Mouse (Mus musculus): ENCODE results near the gene Ggct. TPM values are rescaled to one million over a fixed set of nuclear protein-coding genes. Genes with fewer than 3 reads are reported as not detected.
A peak's percentile ranks its signal among the peaks of the same experiment; 100 is the strongest.

Ggct gene
- polyA plus RNA-seq, 1 experiment from 2014 or later, result 10.6 TPM

- H3K36me3 ChIP-seq, result no peaks in the 10 kb centered on the region
- H3K4me2 ChIP-seq, result peak overlapping the region; percentile 86
- H3K9me3 ChIP-seq, result no peaks in the 10 kb centered on the region
- no peak overlapping the region for H3K27ac ChIP-seq
- H3K4me1 ChIP-seq (replicated peaks), result 0 out of 2 replicates have a peak, but pooled peaks cover 6% of the 10 kb centered on the region
- ATAC-seq (ENCODE audit: insufficient number of reproducible peaks, insufficient read depth, low FRiP score, low TSS enrichment, low read depth), result no peak
- peak overlapping the region; percentile 54 for H3K4me3 ChIP-seq (replicated peaks)
- H3K27me3 ChIP-seq, result no peaks in the 10 kb centered on the region
- 6% methylated on average over 7 of the region's 7 CpGs for WGBS
- peak overlapping the region; percentile 56 for H3K9ac ChIP-seq (replicated peaks)
Measured at GRCm38 (mm10) chr6:54992141-54992540, 609 bp downstream of the Ggct start.

- Histone ChIP-seq H3K4me2 (no peak overlapping the region), H3K27ac (no peak overlapping the region), H3K9me3 (no peaks in the 10 kb centered on the region), H3K9ac (replicated peaks) (no peak overlapping the region), H3K4me3 (replicated peaks) (no peak overlapping the region), H3K36me3 (no peaks in the 10 kb centered on the region), H3K27me3 (no peaks in the 10 kb centered on the region), H3K4me1 (replicated peaks) (0 out of 2 replicates have a peak, but pooled peaks cover 6% of the 10 kb centered on the region)
- ATAC-seq (ENCODE audit: insufficient number of reproducible peaks, insufficient read depth, low FRiP score, low TSS enrichment, low read depth), result no peak
- WGBS, result 91% methylated on average over 2 of the region's 2 CpGs
Measured at GRCm38 (mm10) chr6:54991189-54991588, 1.6 kb downstream of the Ggct start.

- Histone ChIP-seq H3K9ac (replicated peaks) (no peak overlapping the region), H3K27me3 (no peaks in the 10 kb centered on the region)
- WGBS, result 89% methylated on average over 6 of the region's 6 CpGs
Measured at GRCm38 (mm10) chr6:54988141-54988540, 4.6 kb downstream of the Ggct start.

GRCm38 (mm10) chr6:54984096-54984495, 8.7 kb downstream of the Ggct start:
- Histone ChIP-seq H3K4me2 (no peak overlapping the region), H3K9me3 (no peaks in the 10 kb centered on the region), H3K27me3 (no peaks in the 10 kb centered on the region), H3K27ac (no peak overlapping the region), H3K36me3 (no peaks in the 10 kb centered on the region), H3K4me1 (replicated peaks) (no peaks in the 10 kb centered on the region), H3K4me3 (replicated peaks) (no peak overlapping the region), H3K9ac (replicated peaks) (no peak overlapping the region)
- WGBS, result 95% methylated on average over 8 of the region's 8 CpGs
- ATAC-seq (ENCODE audit: insufficient number of reproducible peaks, insufficient read depth, low FRiP score, low TSS enrichment, low read depth), result no peak

More at GRCm38 (mm10) chr6:54988141-54988540, 4.6 kb downstream of the Ggct start:
- no peak overlapping the region for H3K27ac ChIP-seq
- H3K4me1 ChIP-seq (replicated peaks), result 0 out of 2 replicates have a peak, but pooled peaks cover 6% of the 10 kb centered on the region
- no peak for ATAC-seq (ENCODE audit: insufficient number of reproducible peaks, insufficient read depth, low FRiP score, low TSS enrichment, low read depth)
- H3K9me3 ChIP-seq, result no peaks in the 10 kb centered on the region
- no peak overlapping the region for H3K4me3 ChIP-seq (replicated peaks)
- H3K36me3 ChIP-seq, result no peaks in the 10 kb centered on the region
- H3K4me2 ChIP-seq, result no peak overlapping the region

GRCm38 (mm10) chr6:54983526-54984050, 9.2 kb downstream of the Ggct start:
- no peaks in the 10 kb centered on the region for H3K9me3 ChIP-seq

GRCm38 (mm10) chr6:54979426-54979825, 13.3 kb downstream of the Ggct start:
- WGBS, result 94% methylated on average over 6 of the region's 6 CpGs
- no peak overlapping the region for H3K27ac ChIP-seq
- no peak overlapping the region for H3K4me2 ChIP-seq
- ATAC-seq (ENCODE audit: insufficient number of reproducible peaks, insufficient read depth, low FRiP score, low TSS enrichment, low read depth), result no peak
- H3K4me3 ChIP-seq (replicated peaks), result no peak overlapping the region
- H3K9ac ChIP-seq (replicated peaks), result no peak overlapping the region
- no peaks in the 10 kb centered on the region for H3K9me3 ChIP-seq
- no peaks in the 10 kb centered on the region for H3K36me3 ChIP-seq
- 0 out of 2 replicates have a peak, but pooled peaks cover 6% of the 10 kb centered on the region for H3K27me3 ChIP-seq
- no peaks in the 10 kb centered on the region for H3K4me1 ChIP-seq (replicated peaks)

More at GRCm38 (mm10) chr6:54983526-54984050, 9.2 kb downstream of the Ggct start:
- no peak for ATAC-seq (ENCODE audit: insufficient number of reproducible peaks, insufficient read depth, low FRiP score, low TSS enrichment, low read depth)
- Histone ChIP-seq H3K36me3 (no peaks in the 10 kb centered on the region), H3K27me3 (no peaks in the 10 kb centered on the region), H3K4me2 (no peak overlapping the region), H3K9ac (replicated peaks) (no peak overlapping the region), H3K4me1 (replicated peaks) (no peaks in the 10 kb centered on the region), H3K4me3 (replicated peaks) (no peak overlapping the region), H3K27ac (no peak overlapping the region)
- WGBS, result 93% methylated on average over 4 of the region's 4 CpGs

GRCm38 (mm10) chr6:54975616-54976015, 17.1 kb downstream of the Ggct start:
- H3K27ac ChIP-seq, result no peak overlapping the region
- H3K4me3 ChIP-seq (replicated peaks), result no peak overlapping the region
- no peak for ATAC-seq (ENCODE audit: insufficient number of reproducible peaks, insufficient read depth, low FRiP score, low TSS enrichment, low read depth)
- no peak overlapping the region for H3K4me2 ChIP-seq
- no peaks in the 10 kb centered on the region for H3K36me3 ChIP-seq
- H3K27me3 ChIP-seq, result peaks cover 25% of the 10 kb centered on the region
- no peaks in the 10 kb centered on the region for H3K9me3 ChIP-seq
- H3K9ac ChIP-seq (replicated peaks), result no peak overlapping the region
- H3K4me1 ChIP-seq (replicated peaks), result peaks cover 7% of the 10 kb centered on the region; the same call in 1 of the 2 replicates
- WGBS, result 71% methylated on average over 1 of the region's 1 CpGs

GRCm38 (mm10) chr6:54974501-54974900, 18.2 kb downstream of the Ggct start:
- H3K4me3 ChIP-seq (replicated peaks), result no peak overlapping the region
- H3K4me2 ChIP-seq, result no peak overlapping the region
- H3K4me1 ChIP-seq (replicated peaks), result peaks cover 7% of the 10 kb centered on the region; the same call in 1 of the 2 replicates
- no peak overlapping the region for H3K27ac ChIP-seq
- no peaks in the 10 kb centered on the region for H3K9me3 ChIP-seq
- peaks cover 25% of the 10 kb centered on the region for H3K27me3 ChIP-seq
- WGBS, result 69% methylated on average over 5 of the region's 5 CpGs
- H3K36me3 ChIP-seq, result no peaks in the 10 kb centered on the region
- 0 out of 2 replicates have a peak, but pooled peaks have one; percentile 40 for ATAC-seq (ENCODE audit: insufficient number of reproducible peaks, insufficient read depth, low FRiP score, low TSS enrichment, low read depth)
- no peak overlapping the region for H3K9ac ChIP-seq (replicated peaks)

- Histone ChIP-seq H3K4me1 (replicated peaks) (peaks cover 10% of the 10 kb centered on the region), H3K36me3 (no peaks in the 10 kb centered on the region), H3K27ac (no peak overlapping the region), H3K9ac (replicated peaks) (no peak overlapping the region), H3K4me2 (peak overlapping the region; percentile 78), H3K4me3 (replicated peaks) (peak overlapping the region; percentile 63), H3K9me3 (no peaks in the 10 kb centered on the region), H3K27me3 (peaks cover 32% of the 10 kb centered on the region)
- no peak for ATAC-seq (ENCODE audit: insufficient number of reproducible peaks, insufficient read depth, low FRiP score, low TSS enrichment, low read depth)
- 24% methylated on average over 5 of the region's 5 CpGs for WGBS
Measured at GRCm38 (mm10) chr6:54972929-54973211, 19.9 kb downstream of the Ggct start.

GRCm38 (mm10) chr6:54972111-54972928, 20.4 kb downstream of the Ggct start, which contains the start of gene Nod1:
TSS of gene Nod1 (minus strand) at chr6:54972612.
- ATAC-seq (ENCODE audit: insufficient number of reproducible peaks, insufficient read depth, low FRiP score, low TSS enrichment, low read depth), result peak; percentile 80
- Histone ChIP-seq H3K27ac (peak within 1 kb of the TSS; percentile 56; the same call in 1 of the 2 replicates), H3K36me3 (no peaks in the 10 kb centered on the region), H3K4me1 (replicated peaks) (peaks cover 15% of the 10 kb centered on the region), H3K4me3 (replicated peaks) (peak within 1 kb of the TSS; percentile 63), H3K9ac (replicated peaks) (peak within 1 kb of the TSS; percentile 74), H3K9me3 (no peaks in the 10 kb centered on the region), H3K27me3 (peaks cover 34% of the 10 kb centered on the region), H3K4me2 (peak within 1 kb of the TSS; percentile 78)
- WGBS, result 3% methylated on average over 49 of the region's 53 CpGs

- peak overlapping the region; percentile 78 for H3K4me2 ChIP-seq
- WGBS, result 18% methylated on average over 8 of the region's 8 CpGs
- H3K36me3 ChIP-seq, result no peaks in the 10 kb centered on the region
- 0 out of 2 replicates have a peak overlapping the region, but pooled peaks have one; percentile 56 for H3K27ac ChIP-seq
- peak overlapping the region; percentile 74 for H3K9ac ChIP-seq (replicated peaks)
- H3K9me3 ChIP-seq, result no peaks in the 10 kb centered on the region
- peaks cover 15% of the 10 kb centered on the region for H3K4me1 ChIP-seq (replicated peaks)
- H3K27me3 ChIP-seq, result peaks cover 34% of the 10 kb centered on the region
- H3K4me3 ChIP-seq (replicated peaks), result peak overlapping the region; percentile 63
- no peak for ATAC-seq (ENCODE audit: insufficient number of reproducible peaks, insufficient read depth, low FRiP score, low TSS enrichment, low read depth)
Measured at GRCm38 (mm10) chr6:54971731-54972110, 21.0 kb downstream of the Ggct start.
